Mouse (Mus musculus) small intestine, adult 10 weeks (tissue): ENCODE measurements around the gene Mmrn1. TPM values are rescaled to one million over a fixed set of nuclear protein-coding genes. Genes with fewer than 3 reads are reported as not detected.

Experiments used
- polyA plus RNA-seq: library from polyadenylated mRNA; stranded (reverse); fragments of 350-450 nt; fragmentation: Illumina TruSeq; extraction: RNeasy Lipid Tissue Mini Kit (QIAGEN cat#74804); gene quantifications from one replicate; pipeline ENCODE4 v1.2.3, GENCODE M21; 2014; ENCODE audit warnings: low replicate concordance

Gene Mmrn1
- polyA plus RNA-seq, result 23.3 TPM

GRCm38 (mm10) chr6:60924676-60925075 lies at the start of gene Mmrn1:
Gene Mmrn1, plus strand, starts transcription at chr6:60924976.

Other genes starting within 250 kb of the Mmrn1 start
- 0.63 TPM for gene Snca, start 95.1 kb upstream of the Mmrn1 start, polyA plus RNA-seq